Comparison of ENCODE assay signal across 15 mouse cellular contexts in the genomic region with DNA sequence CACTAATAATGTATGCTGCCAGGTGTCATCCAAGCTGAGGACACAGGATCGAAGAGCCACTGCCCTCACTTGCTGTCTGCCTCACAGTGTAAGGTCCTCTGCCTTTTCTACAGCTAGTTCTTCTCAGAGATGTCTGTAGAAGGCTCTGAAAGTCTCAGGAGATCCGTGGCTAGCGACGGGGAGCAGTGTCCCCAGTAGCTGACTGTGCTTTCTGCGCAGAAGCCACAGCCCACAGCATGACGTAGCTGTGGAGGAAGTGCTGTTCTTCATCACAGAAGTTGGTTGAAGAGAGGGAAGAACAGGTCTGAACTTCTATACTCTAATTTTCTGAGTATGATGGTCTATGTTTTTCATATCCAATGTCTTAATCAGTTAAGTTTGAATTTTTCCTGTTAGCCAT. TPM values are rescaled to one million over a fixed set of nuclear protein-coding genes. Genes with fewer than 3 reads are reported as not detected.
DNase-seq lines count a peak whose midpoint lies in the region; ATAC-seq and TF ChIP-seq lines count a peak whose summit lies in the region.
"Had no signal": no experiment of that assay in that cellular context is flagged by ENCODE, and none has a peak within 500 bp of the region (broad histone marks: within the 10 kb centered on the region; RNA-seq: fewer than 3 reads in every experiment).

No protein-coding gene starts in this region.

- peak; percentile 28 for DNase-seq in lung, postnatal 25 days (ENCODE audit: low spot score)
- no peak for DNase-seq in lung, postnatal 0 days (ENCODE audit: low spot score)
- peak; percentile 77 for DNase-seq in induced T-regulatory cell, adult 2 months (ENCODE audit: low read depth)
- peak; percentile 74 for DNase-seq in naive thymus-derived CD4-positive, alpha-beta T cell, adult 2 months (ENCODE audit: low read depth)
- peak; percentile 65 for DNase-seq in thymus, postnatal 4 days
- no peak for DNase-seq in adrenal gland, adult 8-10 months
- DNase-seq in left cerebral cortex, adult 18-20 months (ENCODE audit: low spot score in 2 of 2), result no peak
- DNase-seq: adrenal gland, postnatal 10 days; cerebellum, adult 9-10 months had no signal

- peaks cover 6% of the 10 kb centered on the region; the same call in 1 of the 2 replicates for H3K4me1 ChIP-seq in lung, postnatal 0 days (ENCODE audit: insufficient read depth, low read depth, low read length)
- H3K4me1 ChIP-seq in forebrain, embryonic 13.5 days, result peaks cover 17% of the 10 kb centered on the region

- H3K4me2 ChIP-seq in lung, postnatal 0 days (replicated peaks; ENCODE audit: low read depth, low read length), result no peak overlapping the region
- H3K4me2 ChIP-seq in forebrain, embryonic 13.5 days, result no peak overlapping the region
- H3K4me2 ChIP-seq: heart, embryonic 15.5 days; midbrain, embryonic 11.5 days; stomach, embryonic 15.5 days had no signal

- no peaks in the 10 kb centered on the region for H3K36me3 ChIP-seq in lung, postnatal 0 days (ENCODE audit: insufficient read depth, low read length)
- no peaks in the 10 kb centered on the region for H3K36me3 ChIP-seq in forebrain, embryonic 13.5 days (ENCODE audit: poor library complexity, severe bottlenecking)
- H3K36me3 ChIP-seq: heart, embryonic 15.5 days; stomach, embryonic 15.5 days had no signal

- no peak for ATAC-seq in lung, postnatal 0 days
- ATAC-seq in forebrain, embryonic 13.5 days, result no peak

- WGBS in lung, postnatal 0 days, result 80% methylated on average over 6 of the region's 6 CpGs
- 93% methylated on average over 6 of the region's 6 CpGs for WGBS in forebrain, embryonic 13.5 days

- no peaks in the 10 kb centered on the region for H3K9me3 ChIP-seq in lung, postnatal 0 days (ENCODE audit: low read length)
- H3K9me3 ChIP-seq in forebrain, embryonic 13.5 days (replicated peaks), result no peaks in the 10 kb centered on the region
- H3K9me3 ChIP-seq: heart, embryonic 15.5 days; stomach, embryonic 15.5 days had no signal

- no peaks in the 10 kb centered on the region for H3K27me3 ChIP-seq in lung, postnatal 0 days (replicated peaks; ENCODE audit: insufficient read depth, low read length)
- no peaks in the 10 kb centered on the region for H3K27me3 ChIP-seq in forebrain, embryonic 13.5 days
- H3K27me3 ChIP-seq: heart, embryonic 15.5 days; stomach, embryonic 15.5 days had no signal

- no peak overlapping the region for H3K4me3 ChIP-seq in lung, postnatal 0 days (ENCODE audit: low read depth, low read length)
- H3K4me3 ChIP-seq in forebrain, embryonic 13.5 days, result no peak overlapping the region
- H3K4me3 ChIP-seq: heart, embryonic 15.5 days; stomach, embryonic 15.5 days had no signal

- H3K9ac ChIP-seq in lung, postnatal 0 days (replicated peaks; ENCODE audit: low read depth), result no peak overlapping the region
- H3K9ac ChIP-seq in forebrain, embryonic 13.5 days, result no peak overlapping the region
- H3K9ac ChIP-seq: heart, embryonic 15.5 days; stomach, embryonic 15.5 days had no signal

- no peak for TF ChIP-seq CTCF in lung, postnatal 0 days (IDR thresholded peaks at IDR 0.05)

- no peak overlapping the region for H3K27ac ChIP-seq in lung, postnatal 0 days (ENCODE audit: low read length)
- H3K27ac ChIP-seq in forebrain, embryonic 13.5 days, result no peak overlapping the region
- H3K27ac ChIP-seq: heart, embryonic 15.5 days; kidney, postnatal 0 days; stomach, embryonic 15.5 days had no signal

- TF ChIP-seq EP300 in lung, postnatal 0 days (IDR thresholded peaks at IDR 0.05), result no peak

RNA-seq across cellular contexts. Expression of gene Mtmr6, which starts 4.3 kb away (rescaled TPM):
- 39.7 and 42.7 TPM in 2 replicates for polyA plus RNA-seq in lung, postnatal 0 days (2015; fragmentation: Nextera tagmentation; extraction: Ambion mirVana)
- total RNA-seq in adrenal gland, adult 8-10 months (2022), result 10 to 100 TPM; 47.6 to 66.7 (median 59.9) TPM
- 54.7 and 60.7 TPM in 2 replicates for polyA plus RNA-seq in forebrain, embryonic 13.5 days (2015; fragmentation: Nextera tagmentation; extraction: Ambion mirVana)
- total RNA-seq in left cerebral cortex, adult 18-20 months (2021), result 100 to 1,000 TPM; 119 TPM

RNA-seq across cellular contexts. Expression of gene Gm49336, which starts 18.0 kb away (rescaled TPM):
- polyA plus RNA-seq in lung, postnatal 0 days (2015; fragmentation: Nextera tagmentation; extraction: Ambion mirVana), result 19.6 and 22.5 TPM in 2 replicates
- total RNA-seq in adrenal gland, adult 8-10 months (2022), result 10 to 100 TPM; 33.5 to 38.4 (median 36.6) TPM
- 50.9 and 55.9 TPM in 2 replicates for polyA plus RNA-seq in forebrain, embryonic 13.5 days (2015; fragmentation: Nextera tagmentation; extraction: Ambion mirVana)
- total RNA-seq in left cerebral cortex, adult 18-20 months (2021), result 10 to 100 TPM; 70.3 to 75.6 TPM

RNA-seq across cellular contexts. Expression of gene Nupl1, which starts 18.1 kb away (rescaled TPM):
- not detected in 2 replicates for polyA plus RNA-seq in lung, postnatal 0 days (2015; fragmentation: Nextera tagmentation; extraction: Ambion mirVana)
- under 1 TPM in 1 of 4 experiments, not detected in 3; 0.12 TPM for total RNA-seq in adrenal gland, adult 8-10 months (2022)
- 0.05 and 0.11 TPM in 2 replicates for polyA plus RNA-seq in forebrain, embryonic 13.5 days (2015; fragmentation: Nextera tagmentation; extraction: Ambion mirVana)
- not detected for total RNA-seq in left cerebral cortex, adult 18-20 months (2021)
- total RNA-seq: adrenal gland, postnatal 10 days; ES-E14 had no signal
- polyA plus RNA-seq: heart, embryonic 15.5 days; kidney, postnatal 0 days had no signal

Comparison
In these comparisons a context has a peak if more than half of its experiments do, and no peak if none do; other contexts are left out.
1. DNase-seq: peak in lung, postnatal 25 days (single experiment), induced T-regulatory cell, adult 2 months (single experiment), naive thymus-derived CD4-positive, alpha-beta T cell, adult 2 months (single experiment) and thymus, postnatal 4 days (single experiment); none in lung, postnatal 0 days (single experiment), adrenal gland, adult 8-10 months (single experiment) and left cerebral cortex, adult 18-20 months (0 of 2).